Mouse (Mus musculus): ENCODE measurements around the gene Krt222. TPM values are rescaled to one million over a fixed set of nuclear protein-coding genes. Genes with fewer than 3 reads are reported as not detected.
A peak's percentile ranks its signal among the peaks of the same experiment; 100 is the strongest.
"Not testable (repeated sequence)": the region's sequence is repeated elsewhere in the genome, so short reads cannot be mapped to it uniquely, and the experiment has no call there.

Krt222 gene
- polyA plus RNA-seq, 1 experiment from 2014 or later: 0.70 TPM

GRCm38 (mm10) chr11:99256213-99256612 is 12.3 kb upstream of the Krt222 start:
- Histone ChIP-seq H3K27ac (no peak overlapping the region), H3K4me2 (no peak overlapping the region), H3K36me3 (replicated peaks) (no peaks in the 10 kb centered on the region), H3K4me3 (replicated peaks) (no peak overlapping the region), H3K4me1 (no peaks in the 10 kb centered on the region), H3K9me3 (no peaks in the 10 kb centered on the region), H3K9ac (no peak overlapping the region), H3K27me3 (no peaks in the 10 kb centered on the region; the same call in 1 of the 2 replicates)
- WGBS: 75% methylated on average over 4 of the region's 4 CpGs
- no peak for ATAC-seq (ENCODE audit: low FRiP score)

DNA sequence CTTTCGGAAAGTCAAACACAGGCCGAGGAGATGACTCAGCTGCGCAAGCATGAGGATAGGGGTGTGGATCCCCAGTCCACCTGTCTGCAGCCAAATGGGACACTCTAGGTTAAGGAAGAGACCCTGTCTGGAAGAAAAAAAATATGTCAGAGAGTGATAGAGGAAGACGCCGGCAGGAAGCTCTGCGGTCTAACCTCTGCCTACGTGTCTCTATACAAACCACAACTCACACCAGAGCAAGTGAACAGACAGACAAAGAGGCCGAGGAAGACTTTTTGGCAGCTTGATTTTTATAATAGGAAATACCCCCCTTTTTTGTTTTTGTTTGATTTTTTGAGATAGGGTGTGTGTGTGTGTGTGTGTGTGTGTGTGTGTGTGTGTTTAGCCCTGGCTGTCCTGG is 11.4 kb upstream of the Krt222 start:
- Histone ChIP-seq H3K4me3 (replicated peaks) (no peak overlapping the region), H3K36me3 (replicated peaks) (no peaks in the 10 kb centered on the region), H3K9me3 (no peaks in the 10 kb centered on the region), H3K27ac (no peak overlapping the region), H3K9ac (no peak overlapping the region), H3K27me3 (no peaks in the 10 kb centered on the region; the same call in 1 of the 2 replicates), H3K4me2 (no peak overlapping the region), H3K4me1 (no peaks in the 10 kb centered on the region)
- no peak for ATAC-seq (ENCODE audit: low FRiP score)
- WGBS: 94% methylated on average over 8 of the region's 8 CpGs

- ATAC-seq (ENCODE audit: low FRiP score): no peak
- Histone ChIP-seq H3K27ac (no peak overlapping the region), H3K9ac (no peak overlapping the region), H3K4me2 (no peak overlapping the region), H3K4me3 (replicated peaks) (no peak overlapping the region), H3K4me1 (no peaks in the 10 kb centered on the region), H3K27me3 (no peaks in the 10 kb centered on the region; the same call in 1 of the 2 replicates), H3K9me3 (no peaks in the 10 kb centered on the region), H3K36me3 (replicated peaks) (no peaks in the 10 kb centered on the region)
- 63% methylated on average over 2 of the region's 2 CpGs for WGBS
Observed at GRCm38 (mm10) chr11:99253893-99254292, 10.0 kb upstream of the Krt222 start.

DNA sequence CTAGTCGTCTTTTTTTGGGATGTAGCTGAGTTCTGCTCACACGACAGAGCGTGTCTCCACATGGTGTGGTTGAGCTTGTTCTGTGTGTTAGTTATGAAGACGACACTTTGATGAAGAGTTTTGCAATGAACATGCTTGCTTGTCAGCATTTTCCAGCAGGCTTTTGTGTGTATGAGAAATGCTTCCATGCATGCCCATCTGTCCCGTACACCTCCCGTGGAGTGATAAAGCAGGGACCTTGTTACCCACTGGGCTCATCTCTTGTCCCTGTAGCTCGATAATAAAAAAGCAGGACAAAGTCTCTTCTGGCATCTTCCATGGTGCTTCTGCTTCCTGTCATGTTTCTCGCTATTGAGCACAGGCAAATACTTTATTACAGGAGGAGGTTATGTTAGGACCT is 8.8 kb upstream of the Krt222 start:
- H3K36me3 ChIP-seq (replicated peaks): no peaks in the 10 kb centered on the region
- WGBS: 74% methylated on average over 8 of the region's 8 CpGs

GRCm38 (mm10) chr11:99250666-99251065 is 6.8 kb upstream of the Krt222 start:
- Histone ChIP-seq H3K9me3 (no peaks in the 10 kb centered on the region), H3K36me3 (replicated peaks) (no peaks in the 10 kb centered on the region), H3K4me1 (no peaks in the 10 kb centered on the region), H3K9ac (no peak overlapping the region), H3K27me3 (no peaks in the 10 kb centered on the region), H3K4me3 (replicated peaks) (no peak overlapping the region), H3K27ac (no peak overlapping the region), H3K4me2 (no peak overlapping the region)
- ATAC-seq (ENCODE audit: low FRiP score): no peak
- WGBS: 74% methylated on average over 3 of the region's 3 CpGs

More for the DNA sequence above, 8.8 kb upstream of the Krt222 start:
- H3K4me1 ChIP-seq: no peaks in the 10 kb centered on the region
- no peak for ATAC-seq (ENCODE audit: low FRiP score)
- no peaks in the 10 kb centered on the region for H3K9me3 ChIP-seq
- H3K27me3 ChIP-seq: no peaks in the 10 kb centered on the region; the same call in 1 of the 2 replicates
- no peak overlapping the region for H3K9ac ChIP-seq
- no peak overlapping the region for H3K4me2 ChIP-seq
- no peak overlapping the region for H3K27ac ChIP-seq
- H3K4me3 ChIP-seq (replicated peaks): no peak overlapping the region

DNA sequence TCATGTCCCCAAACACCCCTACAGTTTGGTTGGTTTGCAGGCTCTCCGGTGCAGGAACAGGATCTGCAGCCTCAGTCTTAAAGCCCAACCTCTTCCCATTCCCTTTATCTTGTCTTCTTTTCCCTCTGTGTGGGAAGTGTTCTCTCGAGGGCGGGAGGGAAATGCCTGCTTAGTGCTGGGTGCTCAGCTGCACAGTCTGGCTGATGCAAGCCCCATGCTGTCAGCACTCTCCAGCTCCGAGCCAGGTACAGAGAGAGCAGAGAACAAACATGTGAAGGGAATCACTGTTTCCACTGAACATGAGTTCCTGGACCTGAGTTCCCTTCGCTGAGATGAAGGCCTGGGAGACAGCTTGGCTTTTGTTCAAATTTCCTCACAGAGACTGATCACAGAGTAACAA is 6.4 kb upstream of the Krt222 start:
- 70% methylated on average over 5 of the region's 5 CpGs for WGBS
- no peak for ATAC-seq (ENCODE audit: low FRiP score)
- no peak overlapping the region for H3K27ac ChIP-seq
- H3K27me3 ChIP-seq: no peaks in the 10 kb centered on the region
- no peaks in the 10 kb centered on the region for H3K36me3 ChIP-seq (replicated peaks)
- H3K9ac ChIP-seq: no peak overlapping the region
- no peaks in the 10 kb centered on the region for H3K9me3 ChIP-seq
- H3K4me2 ChIP-seq: no peak overlapping the region
- H3K4me3 ChIP-seq (replicated peaks): no peak overlapping the region
- H3K4me1 ChIP-seq: no peaks in the 10 kb centered on the region

DNA sequence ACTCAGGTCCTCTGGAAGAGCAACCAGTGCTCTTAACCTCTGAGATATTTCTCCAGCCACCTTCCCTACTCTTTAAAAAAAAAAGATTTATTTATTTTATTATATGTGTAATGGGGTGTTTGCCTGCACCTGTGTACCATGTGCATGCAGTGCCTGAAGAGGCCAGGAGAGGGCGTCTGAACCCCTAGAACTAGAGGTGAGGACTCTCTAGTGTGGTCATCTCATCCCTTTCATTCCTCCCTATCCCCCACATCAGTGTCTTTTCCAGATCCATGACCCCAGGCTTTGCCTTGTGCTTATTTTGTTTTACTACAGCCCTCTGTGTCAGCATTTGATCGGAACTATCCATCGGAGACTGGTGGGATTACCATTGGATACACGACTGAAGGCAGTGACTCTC is 5.2 kb upstream of the Krt222 start:
- WGBS: 63% methylated on average over 4 of the region's 4 CpGs
- Histone ChIP-seq H3K9me3 (no peaks in the 10 kb centered on the region), H3K4me1 (peaks cover 1% of the 10 kb centered on the region; the same call in 1 of the 2 replicates), H3K27me3 (no peaks in the 10 kb centered on the region), H3K9ac (no peak overlapping the region), H3K36me3 (replicated peaks) (no peaks in the 10 kb centered on the region), H3K4me2 (no peak overlapping the region), H3K4me3 (replicated peaks) (no peak overlapping the region), H3K27ac (no peak overlapping the region)
- no peak for ATAC-seq (ENCODE audit: low FRiP score)

DNA sequence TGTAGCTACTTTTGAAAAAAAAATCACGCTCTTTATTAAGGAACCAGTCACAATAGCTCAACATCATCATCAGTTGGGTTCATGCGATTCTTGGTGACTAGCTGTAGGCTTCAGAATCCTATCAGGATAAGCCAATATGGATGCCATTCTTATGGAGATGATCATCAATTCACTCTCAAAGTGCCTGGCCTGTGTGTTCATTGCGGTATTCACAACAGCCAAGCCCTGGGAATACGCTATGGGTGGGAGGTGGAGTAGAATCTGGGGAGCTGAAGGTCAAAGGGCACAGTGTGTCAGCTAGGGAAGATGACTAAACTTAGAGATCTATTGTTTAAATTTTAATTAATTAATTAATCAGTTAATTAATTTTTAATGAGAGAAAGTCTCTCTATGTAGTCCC is 4.0 kb upstream of the Krt222 start:
- Histone ChIP-seq H3K27me3 (no peaks in the 10 kb centered on the region), H3K4me1 (peaks cover 7% of the 10 kb centered on the region; the same call in 1 of the 2 replicates), H3K36me3 (replicated peaks) (no peaks in the 10 kb centered on the region), H3K27ac (no peak overlapping the region), H3K4me2 (no peak overlapping the region), H3K4me3 (replicated peaks) (no peak overlapping the region), H3K9me3 (no peaks in the 10 kb centered on the region), H3K9ac (no peak overlapping the region)
- no peak for ATAC-seq (ENCODE audit: low FRiP score)
- WGBS: 89% methylated on average over 4 of the region's 4 CpGs

- not testable (repeated sequence) for H3K4me1 ChIP-seq; H3K4me2 ChIP-seq; H3K27ac ChIP-seq; H3K9me3 ChIP-seq; ATAC-seq (ENCODE audit: low FRiP score); H3K36me3 ChIP-seq (replicated peaks); H3K4me3 ChIP-seq (replicated peaks); H3K27me3 ChIP-seq; H3K9ac ChIP-seq
- 48% methylated on average over 3 of the region's 3 CpGs for WGBS
Observed at GRCm38 (mm10) chr11:99244519-99244918, 634 bp upstream of the Krt222 start.

DNA sequence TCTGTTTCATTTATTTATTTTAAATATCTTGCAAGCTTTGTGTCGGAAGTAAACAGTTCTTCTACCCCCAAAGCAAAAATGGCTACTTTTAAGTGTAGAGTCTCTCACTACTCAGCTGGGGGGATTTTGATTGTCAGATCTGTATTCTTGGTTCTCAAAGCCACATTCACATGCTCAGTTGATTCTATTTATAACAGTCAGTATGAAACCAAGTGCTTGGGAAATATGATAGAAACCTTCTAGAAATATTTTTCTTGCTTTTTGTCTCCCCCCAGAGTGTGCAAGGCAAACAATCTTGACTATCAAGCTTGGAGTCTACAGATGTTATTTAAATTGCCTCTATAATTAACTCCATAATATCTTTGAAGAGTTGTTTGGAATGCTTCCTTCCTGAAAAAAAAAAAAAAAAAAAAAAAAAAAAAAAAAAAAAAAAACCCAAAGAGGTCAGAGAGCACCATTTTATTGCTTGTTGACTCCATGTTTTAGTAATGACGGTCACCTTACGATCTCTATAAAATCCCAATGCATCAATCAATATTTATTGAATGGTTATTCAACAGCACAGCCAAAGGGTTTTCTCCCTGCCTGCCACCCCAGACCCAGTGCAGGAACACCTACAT is 575 bp downstream of the Krt222 start:
- 71% methylated on average over 3 of the region's 3 CpGs for WGBS
- peak overlapping the region; percentile 50 for H3K4me2 ChIP-seq
- H3K4me3 ChIP-seq (replicated peaks): peak overlapping the region; percentile 32
- H3K27me3 ChIP-seq: no peaks in the 10 kb centered on the region
- peak overlapping the region; percentile 59; the same call in 1 of the 2 replicates for H3K9ac ChIP-seq
- H3K36me3 ChIP-seq (replicated peaks): no peaks in the 10 kb centered on the region
- ATAC-seq (ENCODE audit: low FRiP score): no peak
- H3K27ac ChIP-seq: no peak overlapping the region
- H3K9me3 ChIP-seq: no peaks in the 10 kb centered on the region
- H3K4me1 ChIP-seq: peaks cover 7% of the 10 kb centered on the region; the same call in 1 of the 2 replicates

- Histone ChIP-seq H3K9me3 (no peaks in the 10 kb centered on the region), H3K9ac (no peak overlapping the region), H3K4me3 (replicated peaks) (no peak overlapping the region), H3K4me2 (no peak overlapping the region), H3K27ac (no peak overlapping the region), H3K27me3 (no peaks in the 10 kb centered on the region), H3K36me3 (replicated peaks) (no peaks in the 10 kb centered on the region), H3K4me1 (peaks cover 7% of the 10 kb centered on the region; the same call in 1 of the 2 replicates)
- 75% methylated on average over 5 of the region's 5 CpGs for WGBS
- no peak for ATAC-seq (ENCODE audit: low FRiP score)
Observed at GRCm38 (mm10) chr11:99242056-99242455, 1.8 kb downstream of the Krt222 start.

GRCm38 (mm10) chr11:99238468-99238867 is 5.4 kb downstream of the Krt222 start:
- WGBS: 76% methylated on average over 14 of the region's 14 CpGs
- Histone ChIP-seq H3K4me3 (replicated peaks) (no peak overlapping the region), H3K27me3 (no peaks in the 10 kb centered on the region), H3K27ac (no peak overlapping the region), H3K36me3 (replicated peaks) (no peaks in the 10 kb centered on the region), H3K9me3 (no peaks in the 10 kb centered on the region), H3K4me1 (no peaks in the 10 kb centered on the region), H3K4me2 (no peak overlapping the region), H3K9ac (no peak overlapping the region)
- ATAC-seq (ENCODE audit: low FRiP score): no peak
